Mouse (Mus musculus) adrenal gland, adult 2 months (tissue): Measurements from ENCODE around the gene Zfp36. TPM values are rescaled to one million over a fixed set of nuclear protein-coding genes. Genes with fewer than 3 reads are reported as not detected.

Experiments used
- DNase-seq: peaks from one replicate; pipeline ENCODE4 v3.0.0; 2021
- polyA plus RNA-seq: library from polyadenylated mRNA; depleted of rRNA; stranded (reverse); fragments of >200 nt; gene quantifications from 2 replicates; pipeline ENCODE4 v1.2.3, GENCODE M21; 2012; rRNA removed
- total RNA-seq, 2 experiments: library from RNA; stranded (reverse); gene quantifications; 2 replicates each; pipeline ENCODE4 v1.2.3; 2021

Zfp36 gene
- total and polyA plus RNA-seq, 3 experiments = 16.3 to 25.9 (median 19.4) TPM

GRCm38 (mm10) chr7:28338108-28338998 lies 41.7 kb downstream of the Zfp36 start, which contains the start of gene Supt5:
Supt5 (minus strand) TSS chr7:28338746.
- DNase-seq = peak; percentile 98

GRCm38 (mm10) chr7:28335471-28335870 lies 44.6 kb downstream of the Zfp36 start:
- DNase-seq = peak; percentile 74

GRCm38 (mm10) chr7:28334534-28334933 lies 45.5 kb downstream of the Zfp36 start:
- peak; percentile 56 for DNase-seq

DNA sequence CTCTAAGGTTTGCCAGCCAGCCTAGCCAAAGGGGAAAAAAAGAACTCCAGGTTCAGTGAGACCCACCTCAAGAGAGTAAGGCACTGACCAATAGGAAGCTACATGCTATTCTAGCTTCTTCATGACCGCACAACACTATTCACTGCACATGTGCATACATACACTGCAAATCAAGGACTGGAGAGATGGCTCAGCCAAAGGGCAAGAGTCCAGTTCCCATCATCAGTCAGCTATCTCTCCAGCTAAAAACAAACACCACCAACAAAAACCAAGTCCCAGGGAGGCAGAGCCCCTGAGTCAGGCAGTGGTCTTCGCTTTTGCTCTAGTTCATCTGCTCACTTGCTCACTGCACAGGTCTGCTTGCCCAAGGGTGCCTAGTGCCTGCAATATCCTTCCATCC lies 51.8 kb downstream of the Zfp36 start:
- DNase-seq = no peak

Other genes starting within 250 kb of the Zfp36 start
- 100 to 1,000 TPM in 1 of 2 experiments, 10 to 100 TPM in 1; 99.5 to 104 TPM for gene Fbl, start 210.5 kb downstream of the Zfp36 start, total RNA-seq
- gene Fbl, start 210.5 kb downstream of the Zfp36 start, polyA plus RNA-seq = 27.2 and 34.7 TPM in 2 replicates
- gene Dyrk1b, start 200.8 kb downstream of the Zfp36 start, total RNA-seq = 10 to 100 TPM; 25.5 to 33.4 TPM
- gene Dyrk1b, start 200.8 kb downstream of the Zfp36 start, polyA plus RNA-seq = 104 and 107 TPM in 2 replicates
- 10 to 100 TPM; 23.4 to 24.4 TPM for gene Eid2, start 112.4 kb downstream of the Zfp36 start, total RNA-seq
- gene Eid2, start 112.4 kb downstream of the Zfp36 start, polyA plus RNA-seq = 30.4 and 36.8 TPM in 2 replicates
- 10 to 100 TPM in 1 of 2 experiments, 1 to 10 TPM in 1; 9.1 to 17.6 TPM for gene Eid2b, start 102.5 kb downstream of the Zfp36 start, total RNA-seq
- 44.8 and 49.6 TPM in 2 replicates for gene Eid2b, start 102.5 kb downstream of the Zfp36 start, polyA plus RNA-seq
- not detected for gene Selenov, start 89.1 kb downstream of the Zfp36 start, total RNA-seq
- gene Selenov, start 89.1 kb downstream of the Zfp36 start, polyA plus RNA-seq = 0.19 TPM in 1 of 2 replicates, not detected in the other
- gene Dll3, start 78.0 kb downstream of the Zfp36 start, total RNA-seq = under 1 TPM in 1 of 2 experiments, not detected in 1; 0.10 TPM
- gene Dll3, start 78.0 kb downstream of the Zfp36 start, polyA plus RNA-seq = 0.16 and 0.29 TPM in 2 replicates
- 10 to 100 TPM; 66.6 to 99.9 TPM for gene Timm50, start 68.2 kb downstream of the Zfp36 start, total RNA-seq
- 90.5 and 101 TPM in 2 replicates for gene Timm50, start 68.2 kb downstream of the Zfp36 start, polyA plus RNA-seq
- gene Supt5, start 41.5 kb downstream of the Zfp36 start, total RNA-seq = 100 to 1,000 TPM; 156 to 171 TPM
- gene Supt5, start 41.5 kb downstream of the Zfp36 start, polyA plus RNA-seq = 163 and 190 TPM in 2 replicates
- 1,000 to 10,000 TPM in 1 of 2 experiments, 100 to 1,000 TPM in 1; 895 to 1,085 TPM for gene Rps16, start 29.6 kb downstream of the Zfp36 start, total RNA-seq
- gene Rps16, start 29.6 kb downstream of the Zfp36 start, polyA plus RNA-seq = 555 and 709 TPM in 2 replicates
- 10 to 100 TPM; 14.9 to 15.6 TPM for gene Plekhg2, start 7.7 kb downstream of the Zfp36 start, total RNA-seq
- 22.5 and 23.2 TPM in 2 replicates for gene Plekhg2, start 7.7 kb downstream of the Zfp36 start, polyA plus RNA-seq
- 10 to 100 TPM; 39.6 to 49.7 TPM for gene Med29, start 12.5 kb upstream of the Zfp36 start, total RNA-seq
- gene Med29, start 12.5 kb upstream of the Zfp36 start, polyA plus RNA-seq = 72.1 and 88.5 TPM in 2 replicates
- gene Paf1, start 12.7 kb upstream of the Zfp36 start, total RNA-seq = 100 to 1,000 TPM in 1 of 2 experiments, 10 to 100 TPM in 1; 73.4 to 104 TPM
- 323 and 399 TPM in 2 replicates for gene Paf1, start 12.7 kb upstream of the Zfp36 start, polyA plus RNA-seq
- 10 to 100 TPM in 1 of 2 experiments, 1 to 10 TPM in 1; 7.1 to 10.4 TPM for gene Gmfg, start 57.2 kb upstream of the Zfp36 start, total RNA-seq
- 0.58 and 0.89 TPM in 2 replicates for gene Gmfg, start 57.2 kb upstream of the Zfp36 start, polyA plus RNA-seq
- 10 to 100 TPM; 12.9 to 25.4 TPM for gene Lrfn1, start 71.7 kb upstream of the Zfp36 start, total RNA-seq
- 33.6 and 37.1 TPM in 2 replicates for gene Lrfn1, start 71.7 kb upstream of the Zfp36 start, polyA plus RNA-seq
- gene Ifnl2, start 130.2 kb upstream of the Zfp36 start, total RNA-seq = not detected
- gene Ifnl2, start 130.2 kb upstream of the Zfp36 start, polyA plus RNA-seq = 0.33 and 1.00 TPM in 2 replicates
- not detected for gene Ifnl3, start 142.6 kb upstream of the Zfp36 start, total RNA-seq
- 0.48 and 0.59 TPM in 2 replicates for gene Ifnl3, start 142.6 kb upstream of the Zfp36 start, polyA plus RNA-seq
- gene Sycn, start 160.6 kb upstream of the Zfp36 start, total RNA-seq = not detected
- gene Sycn, start 160.6 kb upstream of the Zfp36 start, polyA plus RNA-seq = 0.44 and 0.48 TPM in 2 replicates
- gene Nccrp1, start 167.0 kb upstream of the Zfp36 start, total RNA-seq = not detected
- 0.10 TPM in 1 of 2 replicates, not detected in the other for gene Nccrp1, start 167.0 kb upstream of the Zfp36 start, polyA plus RNA-seq
- gene Samd4b, start 217.9 kb upstream of the Zfp36 start, total RNA-seq = 10 to 100 TPM; 61.0 to 78.2 TPM
- 127 and 146 TPM in 2 replicates for gene Samd4b, start 217.9 kb upstream of the Zfp36 start, polyA plus RNA-seq
- gene Pak4, start 217.9 kb upstream of the Zfp36 start, total RNA-seq = 10 to 100 TPM; 28.7 to 29.6 TPM
- 53.5 and 54.9 TPM in 2 replicates for gene Pak4, start 217.9 kb upstream of the Zfp36 start, polyA plus RNA-seq